Mouse (Mus musculus) liver, adult 2 months (tissue): Measurements from ENCODE around the gene Tldc2. TPM values are rescaled to one million over a fixed set of nuclear protein-coding genes. Genes with fewer than 3 reads are reported as not detected.

Experiments used
- DNase-seq: peaks from one replicate; pipeline ENCODE4 v3.0.0-alpha.2; 2011; ENCODE audit warnings: low read depth, low spot score; ENCODE audit errors: extremely low read depth
- H3K27ac ChIP-seq: fragments of 200-500 bp; replicated peaks from 2 replicates; pipeline ENCODE4 v1.5.1; 2012; ENCODE audit warnings: low read depth, mild to moderate bottlenecking, control low read depth, inconsistent platforms, low read length; ENCODE audit not compliant: insufficient read depth
- H3K27me3 ChIP-seq: fragments of 200-500 bp; 2 replicates; pipeline ENCODE4 v1.6.1; 2012; ENCODE audit warnings: mild to moderate bottlenecking, moderate library complexity, low read length, inconsistent platforms; ENCODE audit not compliant: control insufficient read depth, insufficient read depth
- H3K36me3 ChIP-seq: fragments of 200-500 bp; 2 replicates; pipeline ENCODE4 v1.6.1; 2012; ENCODE audit warnings: low read length, inconsistent platforms; ENCODE audit not compliant: control insufficient read depth, insufficient read depth
- H3K4me1 ChIP-seq: fragments of 200-500 bp; 2 replicates; pipeline ENCODE4 v1.6.1; 2011; ENCODE audit warnings: low read length; ENCODE audit not compliant: control insufficient read depth, insufficient read depth
- H3K4me3 ChIP-seq: fragments of 200-500 bp; 2 replicates; pipeline ENCODE4 v1.5.1; 2011; ENCODE audit warnings: low read depth, mild to moderate bottlenecking, control low read depth, low read length, moderate library complexity; ENCODE audit not compliant: insufficient read depth
- H3K79me2 ChIP-seq: fragments of 200-500 bp; 2 replicates; pipeline ENCODE4 v1.6.1; 2012; ENCODE audit warnings: inconsistent platforms, mild to moderate bottlenecking, low read length, moderate library complexity; ENCODE audit not compliant: control insufficient read depth, insufficient read depth
- H3K9ac ChIP-seq: fragments of 200-500 bp; 2 replicates; pipeline ENCODE4 v1.6.1; 2012; ENCODE audit warnings: low read depth, mild to moderate bottlenecking, control low read depth, inconsistent platforms, low read length
- CTCF ChIP-seq: fragments of 200-500 bp; IDR thresholded peaks from 2 replicates; pipeline ENCODE4 v1.5.1; 2011; ENCODE audit warnings: low read depth, low read length, control low read depth
- POLR2A ChIP-seq: fragments of 200-500 bp; IDR thresholded peaks from 2 replicates; pipeline ENCODE4 v1.6.1; 2011; ENCODE audit warnings: low read length, control low read depth; ENCODE audit not compliant: insufficient read depth; ENCODE audit errors: extremely low read depth
- WGBS: fragments of 180-500 bp; shearing (Covaris S2); methylation state at CpG from one replicate; pipeline ENCODE4 v1.1.7; 2018; 5-methylcytosine and 5-hydroxymethylcytosine counted together
- polyA plus RNA-seq: library from polyadenylated mRNA; depleted of rRNA; stranded (reverse); fragments of >200 nt; gene quantifications from 2 replicates; pipeline ENCODE4 v1.2.3, GENCODE M21; 2012
- total RNA-seq: library from RNA; depleted of rRNA; stranded (reverse); fragments of >200 nt; gene quantifications from 2 replicates; pipeline ENCODE4 v1.2.3, GENCODE M21; 2014

The Tldc2 gene
- total and polyA plus RNA-seq, 2 experiments: not detected

- DNase-seq: peak; percentile 81
- TF ChIP-seq CTCF: no peak
- no peak for TF ChIP-seq POLR2A
- Histone ChIP-seq H3K9ac (peak overlapping the region; percentile 33; the same call in 1 of the 2 replicates), H3K27ac (peak overlapping the region; percentile 73), H3K4me1 (peaks cover 5% of the 10 kb centered on the region), H3K79me2 (peaks cover 6% of the 10 kb centered on the region; the same call in 1 of the 2 replicates), H3K27me3 (no peaks in the 10 kb centered on the region), H3K36me3 (peaks cover 9% of the 10 kb centered on the region), H3K4me3 (peak overlapping the region; percentile 50)
- WGBS: 49% methylated on average over 8 of the region's 8 CpGs
Observed at GRCm38 (mm10) chr2:157130813-157131514, 44.1 kb downstream of the Tldc2 start.

GRCm38 (mm10) chr2:157132086-157132485 is 45.2 kb downstream of the Tldc2 start:
- no peak for TF ChIP-seq POLR2A
- TF ChIP-seq CTCF: no peak
- Histone ChIP-seq H3K4me1 (peaks cover 5% of the 10 kb centered on the region), H3K36me3 (peaks cover 2% of the 10 kb centered on the region; the same call in 1 of the 2 replicates), H3K79me2 (peaks cover 6% of the 10 kb centered on the region; the same call in 1 of the 2 replicates), H3K27ac (no peak overlapping the region), H3K4me3 (no peak overlapping the region), H3K9ac (no peak overlapping the region; the same call in 1 of the 2 replicates), H3K27me3 (no peaks in the 10 kb centered on the region)
- no peak for DNase-seq
- 87% methylated on average over 1 of the region's 1 CpGs for WGBS

- Histone ChIP-seq H3K79me2 (peaks cover 6% of the 10 kb centered on the region; the same call in 1 of the 2 replicates), H3K4me1 (peaks cover 5% of the 10 kb centered on the region), H3K9ac (no peak overlapping the region), H3K27ac (peak overlapping the region; percentile 31), H3K4me3 (no peak overlapping the region), H3K36me3 (no peaks in the 10 kb centered on the region), H3K27me3 (no peaks in the 10 kb centered on the region)
- TF ChIP-seq POLR2A: no peak
- no peak for TF ChIP-seq CTCF
- DNase-seq: no peak
- WGBS: 78% methylated on average over 3 of the region's 3 CpGs
Observed at GRCm38 (mm10) chr2:157132686-157133540, 46.1 kb downstream of the Tldc2 start.

GRCm38 (mm10) chr2:157133769-157134478 is 47.1 kb downstream of the Tldc2 start:
- Histone ChIP-seq H3K79me2 (peaks cover 6% of the 10 kb centered on the region; the same call in 1 of the 2 replicates), H3K36me3 (no peaks in the 10 kb centered on the region), H3K9ac (peak overlapping the region; percentile 66; the same call in 1 of the 2 replicates), H3K27ac (0 out of 2 replicates have a peak overlapping the region, but pooled peaks have one; percentile 43), H3K27me3 (no peaks in the 10 kb centered on the region), H3K4me3 (peak overlapping the region; percentile 70), H3K4me1 (peaks cover 5% of the 10 kb centered on the region)
- TF ChIP-seq POLR2A: no peak
- no peak for TF ChIP-seq CTCF
- no peak for DNase-seq
- WGBS: 41% methylated on average over 11 of the region's 11 CpGs

- 2% methylated on average over 25 of the region's 25 CpGs for WGBS
- Histone ChIP-seq H3K27me3 (no peaks in the 10 kb centered on the region), H3K79me2 (peaks cover 6% of the 10 kb centered on the region; the same call in 1 of the 2 replicates), H3K4me1 (peaks cover 5% of the 10 kb centered on the region), H3K9ac (peak overlapping the region; percentile 66), H3K27ac (0 out of 2 replicates have a peak overlapping the region, but pooled peaks have one; percentile 2), H3K36me3 (no peaks in the 10 kb centered on the region), H3K4me3 (peak overlapping the region; percentile 70)
- TF ChIP-seq POLR2A: no peak
- no peak for TF ChIP-seq CTCF
- no peak for DNase-seq
Observed at GRCm38 (mm10) chr2:157134479-157134931, 47.6 kb downstream of the Tldc2 start.
